Comparison of ENCODE assay signal across 9 mouse cellular contexts in genomic region chr1:118954434-118955301, GRCm38 (mm10).
A peak's percentile ranks its signal among the peaks of the same experiment; 100 is the strongest.
DNase-seq lines count a peak whose midpoint lies in the region; ATAC-seq lines count a peak whose summit lies in the region.
"Had no signal": no experiment of that assay in that cellular context is flagged by ENCODE, and none has a peak within 500 bp of the region (broad histone marks: within the 10 kb centered on the region; RNA-seq: fewer than 3 reads in every experiment).

No protein-coding gene starts in this region.

- peaks cover 47% of the 10 kb centered on the region for H3K4me1 ChIP-seq in embryonic facial prominence, embryonic 14.5 days (ENCODE audit: control insufficient read depth, insufficient read depth, low read length)
- H3K4me1 ChIP-seq in limb, embryonic 13.5 days = peaks cover 63% of the 10 kb centered on the region
- H3K4me1 ChIP-seq in stomach, embryonic 15.5 days = peaks cover 23% of the 10 kb centered on the region

- peak; percentile 79 for ATAC-seq in embryonic facial prominence, embryonic 14.5 days (ENCODE audit: low read depth)
- peak; percentile 64 for ATAC-seq in limb, embryonic 13.5 days (ENCODE audit: low FRiP score, low read depth)
- ATAC-seq in stomach, embryonic 15.5 days (ENCODE audit: insufficient read depth, low FRiP score, low read depth) = peak; percentile 52; the same call in 1 of the 2 replicates

- no peak overlapping the region for H3K9ac ChIP-seq in embryonic facial prominence, embryonic 14.5 days (ENCODE audit: low read depth, low read length)
- H3K9ac ChIP-seq in limb, embryonic 13.5 days = no peak overlapping the region
- H3K9ac ChIP-seq in stomach, embryonic 15.5 days = no peak overlapping the region

- peak; percentile 62 for DNase-seq in kidney, postnatal 10 days
- no peak for DNase-seq in kidney, postnatal 25 days
- peak; percentile 95 for DNase-seq in embryonic facial prominence, embryonic 14.5 days (ENCODE audit: low spot score)
- peak; percentile 35 to 55 for DNase-seq in heart, postnatal 10 days
- DNase-seq in left cerebral cortex, postnatal 25 days (ENCODE audit: low spot score in 2 of 2) = no peak
- DNase-seq in frontal cortex, postnatal 25 days (ENCODE audit: low spot score in 2 of 2) = no peak

- no peak overlapping the region for H3K4me2 ChIP-seq in embryonic facial prominence, embryonic 14.5 days (ENCODE audit: low read depth, low read length)
- H3K4me2 ChIP-seq in limb, embryonic 13.5 days (replicated peaks) = no peak overlapping the region
- H3K4me2 ChIP-seq in stomach, embryonic 15.5 days = no peak overlapping the region

- no peak overlapping the region for H3K4me3 ChIP-seq in embryonic facial prominence, embryonic 14.5 days (ENCODE audit: low read depth, low read length)
- H3K4me3 ChIP-seq in limb, embryonic 13.5 days = no peak overlapping the region
- H3K4me3 ChIP-seq in stomach, embryonic 15.5 days (replicated peaks) = no peak overlapping the region

- H3K36me3 ChIP-seq in embryonic facial prominence, embryonic 14.5 days (ENCODE audit: control insufficient read depth, insufficient read depth, low read length) = peaks cover 9% of the 10 kb centered on the region
- H3K36me3 ChIP-seq in limb, embryonic 13.5 days = peaks cover 24% of the 10 kb centered on the region
- H3K36me3 ChIP-seq in stomach, embryonic 15.5 days = no peaks in the 10 kb centered on the region
- H3K36me3 ChIP-seq: G1E had no signal

- no peaks in the 10 kb centered on the region for H3K27me3 ChIP-seq in embryonic facial prominence, embryonic 14.5 days (replicated peaks; ENCODE audit: control insufficient read depth, insufficient read depth, low read length)
- no peaks in the 10 kb centered on the region for H3K27me3 ChIP-seq in limb, embryonic 13.5 days
- H3K27me3 ChIP-seq in stomach, embryonic 15.5 days (replicated peaks) = no peaks in the 10 kb centered on the region

- intact Hi-C loops in heart, postnatal 10 days (cut with DNase I) = no loop called here
- intact Hi-C loops in left cerebral cortex, postnatal 25 days (cut with DNase I) = no loop called here

- 35% methylated on average over 10 of the region's 10 CpGs for WGBS in embryonic facial prominence, embryonic 14.5 days
- WGBS in limb, embryonic 13.5 days = 38% methylated on average over 10 of the region's 10 CpGs
- WGBS in stomach, embryonic 15.5 days = 38% methylated on average over 10 of the region's 10 CpGs

- no peaks in the 10 kb centered on the region for H3K9me3 ChIP-seq in embryonic facial prominence, embryonic 14.5 days (ENCODE audit: control insufficient read depth, low read length)
- H3K9me3 ChIP-seq in limb, embryonic 13.5 days = no peaks in the 10 kb centered on the region
- H3K9me3 ChIP-seq in stomach, embryonic 15.5 days = no peaks in the 10 kb centered on the region

- peak overlapping the region; percentile 63 for H3K27ac ChIP-seq in embryonic facial prominence, embryonic 14.5 days (replicated peaks; ENCODE audit: low read depth, low read length)
- peak overlapping the region; percentile 44; the same call in 1 of the 2 replicates for H3K27ac ChIP-seq in limb, embryonic 13.5 days
- H3K27ac ChIP-seq in stomach, embryonic 15.5 days = peak overlapping the region; percentile 60; the same call in 1 of the 2 replicates

Comparison
In these comparisons a context has a peak if more than half of its experiments do, and no peak if none do; other contexts are left out.
1. DNase-seq: peak in kidney, postnatal 10 days (single experiment), embryonic facial prominence, embryonic 14.5 days (single experiment) and heart, postnatal 10 days (2 of 2); none in kidney, postnatal 25 days (0 of 2), left cerebral cortex, postnatal 25 days (0 of 2) and frontal cortex, postnatal 25 days (0 of 2).
2. Peak in every context shown above with its lines, with median percentiles within 50 percentile points of each other: ATAC-seq and H3K27ac ChIP-seq.